Mouse (Mus musculus) olfactory bulb, adult 2 months (tissue): ENCODE measurements around the gene Wt1.

Experiments
- CTCF ChIP-seq: fragments of 200-500 bp; IDR thresholded peaks from 2 replicates; pipeline ENCODE4 v1.5.1; 2012; ENCODE audit warnings: low read depth, mild to moderate bottlenecking, low read length, moderate library complexity; ENCODE audit not compliant: insufficient read depth
- POLR2A ChIP-seq: fragments of 200-500 bp; IDR thresholded peaks from 2 replicates; pipeline ENCODE4 v1.6.1; 2012; ENCODE audit warnings: mild to moderate bottlenecking, low read depth, low read length, moderate library complexity; ENCODE audit not compliant: insufficient read depth

- TF ChIP-seq CTCF (no peak), POLR2A (no peak)
Observed at GRCm38 (mm10) chr2:105127531-105128480, 1.5 kb downstream of the Wt1 start.
